Comparison of ENCODE assay signal across 8 mouse cellular contexts in genomic region chr8:26443041-26443440, GRCm38 (mm10).
A peak's percentile ranks its signal among the peaks of the same experiment; 100 is the strongest.
DNase-seq lines count a peak whose midpoint lies in the region; ATAC-seq and TF ChIP-seq lines count a peak whose summit lies in the region.

No protein-coding gene starts in this region.

- H3K9ac ChIP-seq in liver, embryonic 13.5 days: no peak overlapping the region

- TF ChIP-seq CTCF in E14TG2a.4 (conservative IDR thresholded peaks at IDR 0.05; ENCODE audit: low read length): peak; percentile 68

- H3K36me3 ChIP-seq in E14TG2a.4 (ENCODE audit: insufficient read depth, low read length): no peaks in the 10 kb centered on the region
- no peaks in the 10 kb centered on the region for H3K36me3 ChIP-seq in liver, embryonic 13.5 days

- H3K27me3 ChIP-seq in E14TG2a.4 (ENCODE audit: insufficient read depth, low read length): no peaks in the 10 kb centered on the region
- H3K27me3 ChIP-seq in liver, embryonic 13.5 days: no peaks in the 10 kb centered on the region

- no peak overlapping the region for H3K4me3 ChIP-seq in E14TG2a.4 (replicated peaks; ENCODE audit: low read length)
- no peak overlapping the region for H3K4me3 ChIP-seq in liver, embryonic 13.5 days (replicated peaks)

- H3K27ac ChIP-seq in liver, embryonic 13.5 days: no peak overlapping the region

- H3K4me1 ChIP-seq in E14TG2a.4 (replicated peaks; ENCODE audit: low read depth, low read length): peaks cover 12% of the 10 kb centered on the region
- no peaks in the 10 kb centered on the region for H3K4me1 ChIP-seq in liver, embryonic 13.5 days (replicated peaks)

- H3K4me2 ChIP-seq in liver, embryonic 13.5 days: no peak overlapping the region

- WGBS in liver, embryonic 13.5 days (ENCODE audit: insufficient replicate concordance): 26% methylated on average over 4 of the region's 4 CpGs

- H3K9me3 ChIP-seq in E14TG2a.4 (ENCODE audit: low read length): no peaks in the 10 kb centered on the region
- no peaks in the 10 kb centered on the region for H3K9me3 ChIP-seq in liver, embryonic 13.5 days (replicated peaks)

- DNase-seq in 3134 (ENCODE audit: extremely low read depth, insufficient read length, low spot score): peak; percentile 18
- DNase-seq in c-Kit-positive CD71-positive TER-119-negative erythroid progenitor cells, embryonic 14.5 days (ENCODE audit: low read depth): peak; percentile 13
- DNase-seq in frontal cortex, postnatal 14 days (ENCODE audit: low spot score in 2 of 2): peak; percentile 21 to 60
- peak; percentile 87 for DNase-seq in kidney, postnatal 10 days
- peak; percentile 16 for DNase-seq in liver, embryonic 13.5 days
- peak; percentile 71 for DNase-seq in retina, postnatal 1 day
- DNase-seq in urinary bladder, adult 18-20 months (ENCODE audit: low spot score in 2 of 2): peak; percentile 64 to 68

- no peak for ATAC-seq in liver, embryonic 13.5 days (ENCODE audit: low read depth)

Comparison
In these comparisons a context has a peak if more than half of its experiments do, and no peak if none do; other contexts are left out.
1. DNase-seq: peak in every context shown above with its lines; median percentile 87 in kidney, postnatal 10 days; 71 in retina, postnatal 1 day; 66 in urinary bladder, adult 18-20 months; 40 in frontal cortex, postnatal 14 days; 18 in 3134; 16 in liver, embryonic 13.5 days; 13 in c-Kit-positive CD71-positive TER-119-negative erythroid progenitor cells, embryonic 14.5 days.